Mouse (Mus musculus) testis, adult 2 months (tissue): ENCODE results near the gene Immp2l.

Experiments used
- CTCF ChIP-seq: fragments of 200-500 bp; IDR thresholded peaks from 2 replicates; pipeline ENCODE4 v1.5.1; 2012; ENCODE audit warnings: low read depth, mild to moderate bottlenecking, inconsistent platforms, low read length, moderate library complexity; ENCODE audit not compliant: control insufficient read depth, insufficient read depth, insufficient replicate concordance
- POLR2A ChIP-seq: fragments of 200-500 bp; IDR thresholded peaks from 2 replicates; pipeline ENCODE4 v1.6.1; 2012; ENCODE audit warnings: low read depth, mild to moderate bottlenecking, inconsistent platforms, low read length, moderate library complexity; ENCODE audit not compliant: control insufficient read depth

- TF ChIP-seq CTCF, result no peak
- TF ChIP-seq POLR2A, result no peak
Observed at GRCm38 (mm10) chr12:41573754-41574153, 549.9 kb downstream of the Immp2l start.
